Mouse (Mus musculus): ENCODE data around the gene Trpc3. TPM values are rescaled to one million over a fixed set of nuclear protein-coding genes. Genes with fewer than 3 reads are reported as not detected.
"Not testable (repeated sequence)": the region's sequence is repeated elsewhere in the genome, so short reads cannot be mapped to it uniquely, and the experiment has no call there.

Trpc3 gene
- polyA plus RNA-seq (2021): 2.1 TPM

- DNase-seq (ENCODE audit: low read depth, low spot score) (no peak), ATAC-seq (peak; percentile 61)
- in situ Hi-C loops (cut with MboI; ENCODE audit: low pct_unique_long_range_greater_than_20kb): no loop called here
- POLR2A ChIA-PET: interaction anchor here (0.7 kb wide), 1 partner anchor 30 kb away, joined by 5 read pairs; no protein-coding TSS in a partner anchor
- TF ChIP-seq CTCF (IDR thresholded peaks at IDR 0.05): no peak
- peaks cover 45% of the 10 kb centered on the region for H3K27me3 ChIP-seq
- CTCF ChIA-PET: interaction anchor here (1.2 kb wide), 1 partner anchor 21 kb away, joined by 3 read pairs; no protein-coding TSS in a partner anchor
These were observed at the start of gene Trpc3 for GRCm38 (mm10) chr3:36689392-36690291. Gene Trpc3, minus strand, starts transcription at chr3:36690167.

- POLR2A ChIA-PET: interaction anchor here (0.6 kb wide), 1 partner anchor 53 kb away, joined by 3 read pairs; no protein-coding TSS in a partner anchor
- ATAC-seq (no peak), DNase-seq (ENCODE audit: low read depth, low spot score) (no peak)
- CTCF ChIA-PET: no interaction called here
- no peak for TF ChIP-seq CTCF (IDR thresholded peaks at IDR 0.05)
- in situ Hi-C loops (cut with MboI; ENCODE audit: low pct_unique_long_range_greater_than_20kb): no loop called here
- H3K27me3 ChIP-seq: peaks cover 20% of the 10 kb centered on the region
These were observed 48.1 kb upstream of the Trpc3 start for GRCm38 (mm10) chr3:36738071-36738470.

GRCm38 (mm10) chr3:36733075-36733474 lies 43.1 kb upstream of the Trpc3 start:
- ATAC-seq: no peak
- CTCF ChIA-PET: interaction anchor here (1.3 kb wide), 1 partner anchor 237 kb away, joined by 3 read pairs; no protein-coding TSS in a partner anchor
- POLR2A ChIA-PET: no interaction called here
- no peak for TF ChIP-seq CTCF (IDR thresholded peaks at IDR 0.05)
- in situ Hi-C loops (cut with MboI; ENCODE audit: low pct_unique_long_range_greater_than_20kb): no loop called here
- no peak for DNase-seq (ENCODE audit: low read depth, low spot score)
- H3K27me3 ChIP-seq: peaks cover 14% of the 10 kb centered on the region

DNA sequence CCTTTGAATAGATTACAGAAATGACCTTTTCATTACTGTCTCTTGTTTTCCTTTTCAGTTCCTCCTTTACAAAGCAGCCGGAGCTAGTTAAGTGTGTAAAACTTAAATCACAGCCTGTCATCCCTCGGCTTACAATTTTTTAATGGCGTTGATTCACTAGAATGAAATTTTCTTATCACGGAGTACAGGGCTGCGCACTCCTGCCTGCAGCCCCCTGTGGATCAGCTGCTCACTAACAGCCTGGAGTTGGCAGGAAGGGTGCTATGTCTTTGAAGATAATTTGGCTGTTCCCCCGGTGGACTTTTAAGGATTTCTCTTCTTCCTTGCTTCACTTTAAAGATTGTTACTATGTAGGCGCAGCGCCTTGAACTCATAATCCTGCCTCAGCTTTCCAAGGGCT lies 36.6 kb upstream of the Trpc3 start:
- ChIA-PET CTCF (no interaction called here), POLR2A (no interaction called here)
- in situ Hi-C loops (cut with MboI; ENCODE audit: low pct_unique_long_range_greater_than_20kb): no loop called here
- TF ChIP-seq CTCF (IDR thresholded peaks at IDR 0.05): no peak
- DNase-seq (ENCODE audit: low read depth, low spot score): no peak
- H3K27me3 ChIP-seq: peaks cover 25% of the 10 kb centered on the region
- ATAC-seq: no peak

DNA sequence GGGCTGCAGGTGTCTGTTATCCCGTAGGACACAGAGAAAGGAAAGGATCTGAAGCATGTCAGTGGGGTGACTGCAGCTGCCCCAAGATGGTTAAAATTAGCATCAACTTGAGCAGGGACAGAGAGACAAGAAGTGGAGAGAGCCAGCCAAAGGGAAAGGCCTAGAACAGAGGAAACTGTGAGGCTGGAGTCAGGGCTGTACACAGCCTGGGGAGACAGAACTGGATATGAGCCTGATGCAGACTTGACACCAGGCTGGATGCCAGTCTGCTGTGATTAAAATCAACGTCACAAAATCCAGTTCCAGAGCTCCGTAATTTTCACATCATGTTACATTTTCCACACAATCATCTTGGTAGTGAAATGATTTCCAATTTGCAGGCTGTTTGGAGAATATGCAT lies 31.9 kb upstream of the Trpc3 start:
- POLR2A ChIA-PET: no interaction called here
- ATAC-seq (no peak), DNase-seq (ENCODE audit: low read depth, low spot score) (no peak)
- CTCF ChIA-PET: no interaction called here
- peaks cover 20% of the 10 kb centered on the region for H3K27me3 ChIP-seq
- TF ChIP-seq CTCF (IDR thresholded peaks at IDR 0.05): no peak
- in situ Hi-C loops (cut with MboI; ENCODE audit: low pct_unique_long_range_greater_than_20kb): no loop called here

- DNase-seq (ENCODE audit: low read depth, low spot score) (no peak), ATAC-seq (no peak)
- POLR2A ChIA-PET: no interaction called here
- peaks cover 19% of the 10 kb centered on the region for H3K27me3 ChIP-seq
- in situ Hi-C loops (cut with MboI; ENCODE audit: low pct_unique_long_range_greater_than_20kb): no loop called here
- no peak for TF ChIP-seq CTCF (IDR thresholded peaks at IDR 0.05)
- CTCF ChIA-PET: interaction anchor here (1.1 kb wide), 1 partner anchor 20 kb away, joined by 3 read pairs; no protein-coding TSS in a partner anchor
These were observed 19.6 kb upstream of the Trpc3 start for GRCm38 (mm10) chr3:36709521-36709920.

DNA sequence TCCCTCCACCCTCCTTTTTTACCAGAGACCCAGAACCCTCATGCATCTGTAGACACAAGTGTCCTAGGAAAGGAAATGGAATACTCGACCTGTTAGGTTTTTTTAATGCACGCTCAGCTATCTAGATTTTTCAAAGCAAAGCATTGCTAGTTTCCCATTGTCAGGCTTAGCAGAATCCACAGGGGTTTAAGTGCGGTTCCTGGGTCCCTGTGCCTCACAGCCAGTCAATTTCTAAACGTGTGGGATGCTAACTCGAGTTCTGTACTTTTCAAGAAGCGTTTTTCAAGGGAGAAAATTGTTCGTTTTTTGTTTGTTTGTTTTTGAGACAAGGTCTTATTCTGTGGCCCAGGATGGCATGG lies 304 bp upstream of the Trpc3 start:
- in situ Hi-C loops (cut with MboI; ENCODE audit: low pct_unique_long_range_greater_than_20kb): no loop called here
- peaks cover 39% of the 10 kb centered on the region for H3K27me3 ChIP-seq
- DNase-seq (ENCODE audit: low read depth, low spot score) (no peak), ATAC-seq (no peak)
- ChIA-PET POLR2A (no interaction called here), CTCF (interaction anchor here (1.2 kb wide), 1 partner anchor 22 kb away, joined by 3 read pairs; no protein-coding TSS in a partner anchor)
- peak; percentile 16 for TF ChIP-seq CTCF (IDR thresholded peaks at IDR 0.05)

GRCm38 (mm10) chr3:36688874-36689273 lies 1.1 kb downstream of the Trpc3 start:
- peak; percentile 89 for TF ChIP-seq CTCF (IDR thresholded peaks at IDR 0.05)
- peaks cover 49% of the 10 kb centered on the region for H3K27me3 ChIP-seq
- ATAC-seq (peak; percentile 63), DNase-seq (ENCODE audit: low read depth, low spot score) (no peak)
- in situ Hi-C loops (cut with MboI; ENCODE audit: low pct_unique_long_range_greater_than_20kb): no loop called here
- CTCF ChIA-PET: no interaction called here
- POLR2A ChIA-PET: no interaction called here

DNA sequence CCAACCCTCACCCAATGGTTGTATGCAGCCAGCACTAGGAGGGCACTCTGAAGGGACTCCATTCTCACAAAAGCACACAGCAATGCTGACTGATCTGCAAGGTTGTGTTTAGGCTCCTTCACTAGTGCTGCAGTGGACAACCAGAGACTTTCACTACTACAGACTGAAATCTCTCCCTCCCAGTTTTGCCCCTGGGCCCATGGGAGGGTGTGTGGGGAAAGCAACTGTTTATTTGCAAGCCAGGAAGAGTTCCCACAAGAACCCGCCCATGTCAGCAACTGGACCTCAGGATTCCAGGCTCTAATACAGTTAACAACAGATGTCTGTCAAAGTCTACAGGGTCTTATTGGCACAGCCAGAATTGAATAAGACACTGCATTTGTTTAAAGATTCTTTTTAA lies 14.1 kb downstream of the Trpc3 start:
- H3K27me3 ChIP-seq: peaks cover 17% of the 10 kb centered on the region
- ChIA-PET POLR2A (no interaction called here), CTCF (no interaction called here)
- ATAC-seq: no peak
- TF ChIP-seq CTCF (IDR thresholded peaks at IDR 0.05): no peak
- DNase-seq (ENCODE audit: low read depth, low spot score): no peak
- in situ Hi-C loops (cut with MboI; ENCODE audit: low pct_unique_long_range_greater_than_20kb): no loop called here

GRCm38 (mm10) chr3:36667814-36668213 lies 22.2 kb downstream of the Trpc3 start:
- ChIA-PET CTCF (interaction anchor here (0.9 kb wide), 1 partner anchor 22 kb away, joined by 3 read pairs; the partner anchor contains the start of gene Trpc3), POLR2A (no interaction called here)
- in situ Hi-C loops (cut with MboI; ENCODE audit: low pct_unique_long_range_greater_than_20kb): no loop called here
- peaks cover 30% of the 10 kb centered on the region for H3K27me3 ChIP-seq
- no peak for ATAC-seq
- no peak for DNase-seq (ENCODE audit: low read depth, low spot score)
- TF ChIP-seq CTCF (IDR thresholded peaks at IDR 0.05): no peak

- POLR2A ChIA-PET; ATAC-seq; H3K27me3 ChIP-seq; DNase-seq (ENCODE audit: low read depth, low spot score); in situ Hi-C loops (cut with MboI; ENCODE audit: low pct_unique_long_range_greater_than_20kb): not testable (repeated sequence)
- CTCF ChIA-PET: interaction anchor here (1.4 kb wide), 1 partner anchor 10 kb away, joined by 4 read pairs; no protein-coding TSS in a partner anchor
These were observed 44.8 kb downstream of the Trpc3 start for GRCm38 (mm10) chr3:36645245-36645559.

Data from Patski (cell line).